25 mouse cellular contexts compared by ENCODE assay signal in genomic region chr17:5273685-5274084, GRCm38 (mm10).
DNase-seq lines count a peak whose midpoint lies in the region; ATAC-seq and TF ChIP-seq lines count a peak whose summit lies in the region.
"Had no signal": no experiment of that assay in that cellular context is flagged by ENCODE, and none has a peak within 500 bp of the region (broad histone marks: within the 10 kb centered on the region; RNA-seq: fewer than 3 reads in every experiment).

No protein-coding gene starts in this region.

- H3K27ac ChIP-seq in lung, embryonic 16.5 days (ENCODE audit: low read length): no peak overlapping the region
- H3K27ac ChIP-seq: heart, embryonic 10.5 days; hindbrain, embryonic 15.5 days; intestine, embryonic 15.5 days; limb, embryonic 13.5 days; liver, embryonic 13.5 days; midbrain, embryonic 15.5 days; neural tube, embryonic 13.5 days had no signal

- WGBS in lung, embryonic 16.5 days: 57% methylated on average over 3 of the region's 3 CpGs
- 76% methylated on average over 3 of the region's 3 CpGs for WGBS in lung, adult 2 months

- no peaks in the 10 kb centered on the region for H3K9me3 ChIP-seq in lung, embryonic 16.5 days (ENCODE audit: control insufficient read depth, low read length)
- H3K9me3 ChIP-seq: heart, embryonic 10.5 days; hindbrain, embryonic 15.5 days; intestine, embryonic 15.5 days; limb, embryonic 13.5 days; liver, embryonic 13.5 days; midbrain, embryonic 15.5 days; neural tube, embryonic 13.5 days had no signal

- peak; percentile 70 to 79 for DNase-seq in frontal cortex, adult 2 months (ENCODE audit: extremely low spot score in 1 of 2, low spot score in 1 of 2)
- DNase-seq in frontal cortex, postnatal 14 days (ENCODE audit: low spot score in 2 of 2): no peak
- DNase-seq in lung, adult 2 months: no peak
- DNase-seq in right cerebral cortex, postnatal 36 days (ENCODE audit: low spot score in 2 of 2): peak; percentile 57 to 64
- DNase-seq in right cerebral cortex, postnatal 10 days (ENCODE audit: low spot score in 2 of 2): no peak
- DNase-seq in telencephalon, adult 2 months (ENCODE audit: low read depth, low spot score): peak; percentile 74
- no peak for DNase-seq in thymus, postnatal 10 days (ENCODE audit: low spot score in 2 of 2)
- DNase-seq: adrenal gland, adult 8-10 months; cerebellum, adult 9-10 months; heart, postnatal 4 days; kidney, adult 8-10 months; kidney, postnatal 10 days; liver, embryonic 13.5 days; retina, postnatal 1 day; spleen, adult 18-20 months; thymus, postnatal 14 days had no signal

- H3K36me3 ChIP-seq in lung, embryonic 16.5 days (ENCODE audit: control insufficient read depth, insufficient read depth, low read length): no peaks in the 10 kb centered on the region
- H3K36me3 ChIP-seq: heart, embryonic 10.5 days; hindbrain, embryonic 15.5 days; liver, embryonic 13.5 days; midbrain, embryonic 15.5 days; neural tube, embryonic 13.5 days had no signal

- TF ChIP-seq CTCF in lung, adult 2 months (IDR thresholded peaks at IDR 0.05; ENCODE audit: insufficient read depth, low read length): no peak

- H3K4me3 ChIP-seq in lung, embryonic 16.5 days (ENCODE audit: low read length): no peak overlapping the region
- no peak overlapping the region for H3K4me3 ChIP-seq in lung, adult 2 months (replicated peaks; ENCODE audit: extremely low read depth, low read depth, low read length)
- H3K4me3 ChIP-seq: heart, embryonic 10.5 days; hindbrain, embryonic 15.5 days; intestine, embryonic 15.5 days; limb, embryonic 13.5 days; liver, embryonic 13.5 days; midbrain, embryonic 15.5 days; myocyte; neural tube, embryonic 13.5 days had no signal

- H3K9ac ChIP-seq in lung, embryonic 16.5 days (ENCODE audit: low read length): no peak overlapping the region
- H3K9ac ChIP-seq: hindbrain, embryonic 15.5 days; intestine, embryonic 15.5 days; limb, embryonic 13.5 days; liver, embryonic 13.5 days; midbrain, embryonic 15.5 days; neural tube, embryonic 13.5 days had no signal

- no peaks in the 10 kb centered on the region for H3K27me3 ChIP-seq in lung, embryonic 16.5 days (ENCODE audit: control insufficient read depth, insufficient read depth, low read depth, low read length)
- H3K27me3 ChIP-seq: hindbrain, embryonic 15.5 days; intestine, embryonic 15.5 days; limb, embryonic 13.5 days; liver, embryonic 13.5 days; midbrain, embryonic 15.5 days; neural tube, embryonic 13.5 days had no signal

- TF ChIP-seq POLR2A in lung, adult 2 months (IDR thresholded peaks at IDR 0.05; ENCODE audit: borderline replicate concordance, extremely low read depth, low read depth, low read length): no peak

- peaks cover 11% of the 10 kb centered on the region for H3K4me1 ChIP-seq in lung, embryonic 16.5 days (replicated peaks; ENCODE audit: control insufficient read depth, insufficient read depth, low read length)
- H3K4me1 ChIP-seq in lung, adult 2 months (ENCODE audit: control insufficient read depth, insufficient read depth, low read length): no peaks in the 10 kb centered on the region
- H3K4me1 ChIP-seq: liver, embryonic 13.5 days had no signal

- no peak overlapping the region for H3K4me2 ChIP-seq in lung, embryonic 16.5 days (ENCODE audit: low read depth, low read length)
- H3K4me2 ChIP-seq: hindbrain, embryonic 15.5 days; intestine, embryonic 15.5 days; limb, embryonic 13.5 days; liver, embryonic 13.5 days; midbrain, embryonic 15.5 days; neural tube, embryonic 13.5 days had no signal

- peak; percentile 52; the same call in 1 of the 2 replicates for ATAC-seq in lung, embryonic 16.5 days (ENCODE audit: low read depth)
- ATAC-seq: activated CD4-positive, CD25-positive, alpha-beta regulatory T cell, adult 4 months; intestine, embryonic 15.5 days; midbrain, embryonic 15.5 days had no signal

Comparison
In these comparisons a context has a peak if more than half of its experiments do, and no peak if none do; other contexts are left out.
1. DNase-seq: peak in frontal cortex, adult 2 months (2 of 2), right cerebral cortex, postnatal 36 days (2 of 2) and telencephalon, adult 2 months (single experiment); none in frontal cortex, postnatal 14 days (0 of 2), lung, adult 2 months (single experiment), right cerebral cortex, postnatal 10 days (0 of 2) and thymus, postnatal 10 days (0 of 2).